In genomic region chr13:51805634-51806033, GRCm38 (mm10) we compare ENCODE assay signal across 13 mouse cellular contexts. TPM values are rescaled to one million over a fixed set of nuclear protein-coding genes. Genes with fewer than 3 reads are reported as not detected.
A peak's percentile ranks its signal among the peaks of the same experiment; 100 is the strongest.
DNase-seq lines count a peak whose midpoint lies in the region; ATAC-seq and TF ChIP-seq lines count a peak whose summit lies in the region.
"Had no signal": no experiment of that assay in that cellular context is flagged by ENCODE, and none has a peak within 500 bp of the region (broad histone marks: within the 10 kb centered on the region; RNA-seq: fewer than 3 reads in every experiment).

No protein-coding gene starts in this region.

- ATAC-seq in hindbrain, embryonic 15.5 days (ENCODE audit: low FRiP score, low read depth) = no peak
- ATAC-seq in hindbrain, embryonic 12.5 days (ENCODE audit: low FRiP score) = no peak
- ATAC-seq in forebrain, embryonic 15.5 days (replicated peaks) = peak; percentile 69
- no peak for ATAC-seq in activated CD4-positive, CD25-positive, alpha-beta regulatory T cell, adult 4 months

- H3K4me1 ChIP-seq in hindbrain, embryonic 15.5 days (replicated peaks) = peaks cover 28% of the 10 kb centered on the region
- peaks cover 11% of the 10 kb centered on the region for H3K4me1 ChIP-seq in hindbrain, embryonic 12.5 days
- H3K4me1 ChIP-seq in forebrain, embryonic 15.5 days = peaks cover 27% of the 10 kb centered on the region
- peaks cover 9% of the 10 kb centered on the region for H3K4me1 ChIP-seq in thymus, adult 2 months (replicated peaks; ENCODE audit: control insufficient read depth, insufficient read depth, low read length)

- H3K9ac ChIP-seq in hindbrain, embryonic 15.5 days = no peak overlapping the region
- H3K9ac ChIP-seq in hindbrain, embryonic 12.5 days = no peak overlapping the region
- no peak overlapping the region for H3K9ac ChIP-seq in forebrain, embryonic 15.5 days (replicated peaks)
- H3K9ac ChIP-seq: liver, embryonic 14.5 days had no signal

- no peak for TF ChIP-seq POLR2A in thymus, adult 2 months (IDR thresholded peaks at IDR 0.05; ENCODE audit: control insufficient read depth, extremely low read depth, insufficient read depth, low read length, poor library complexity)

- H3K9me3 ChIP-seq in hindbrain, embryonic 15.5 days = no peaks in the 10 kb centered on the region
- no peaks in the 10 kb centered on the region for H3K9me3 ChIP-seq in hindbrain, embryonic 12.5 days (replicated peaks)
- no peaks in the 10 kb centered on the region for H3K9me3 ChIP-seq in forebrain, embryonic 15.5 days

- 51% methylated on average over 4 of the region's 4 CpGs for WGBS in hindbrain, embryonic 15.5 days
- WGBS in hindbrain, embryonic 12.5 days = 62% methylated on average over 4 of the region's 4 CpGs
- 46% methylated on average over 4 of the region's 4 CpGs for WGBS in forebrain, embryonic 15.5 days
- 79% methylated on average over 4 of the region's 4 CpGs for WGBS in thymus, adult 2 months

- H3K27ac ChIP-seq in hindbrain, embryonic 15.5 days (replicated peaks) = peak overlapping the region; percentile 74
- H3K27ac ChIP-seq in hindbrain, embryonic 12.5 days = no peak overlapping the region
- H3K27ac ChIP-seq in forebrain, embryonic 15.5 days (replicated peaks) = peak overlapping the region; percentile 88
- H3K27ac ChIP-seq in thymus, adult 2 months (ENCODE audit: control insufficient read depth, insufficient read depth, low read length) = no peak overlapping the region
- H3K27ac ChIP-seq: liver, embryonic 14.5 days; stomach, postnatal 0 days had no signal

- no peak overlapping the region for H3K4me3 ChIP-seq in hindbrain, embryonic 15.5 days
- no peak overlapping the region for H3K4me3 ChIP-seq in hindbrain, embryonic 12.5 days
- H3K4me3 ChIP-seq in forebrain, embryonic 15.5 days = no peak overlapping the region
- H3K4me3 ChIP-seq in thymus, adult 2 months (ENCODE audit: control insufficient read depth, insufficient read depth, low read length) = no peak overlapping the region
- H3K4me3 ChIP-seq: erythroblast, embryonic 14.5 days had no signal

- no peaks in the 10 kb centered on the region for H3K36me3 ChIP-seq in hindbrain, embryonic 15.5 days
- H3K36me3 ChIP-seq in hindbrain, embryonic 12.5 days = no peaks in the 10 kb centered on the region
- H3K36me3 ChIP-seq in forebrain, embryonic 15.5 days = no peaks in the 10 kb centered on the region
- H3K36me3 ChIP-seq in thymus, adult 2 months (ENCODE audit: control insufficient read depth, insufficient read depth, low read length) = no peaks in the 10 kb centered on the region

- H3K27me3 ChIP-seq in hindbrain, embryonic 15.5 days = no peaks in the 10 kb centered on the region
- no peaks in the 10 kb centered on the region for H3K27me3 ChIP-seq in hindbrain, embryonic 12.5 days
- no peaks in the 10 kb centered on the region for H3K27me3 ChIP-seq in forebrain, embryonic 15.5 days
- no peaks in the 10 kb centered on the region for H3K27me3 ChIP-seq in thymus, adult 2 months (ENCODE audit: control insufficient read depth, insufficient read depth, low read length)

- no peak for TF ChIP-seq CTCF in thymus, adult 2 months (IDR thresholded peaks at IDR 0.05; ENCODE audit: borderline replicate concordance, control insufficient read depth, extremely low read depth, insufficient read depth, low read length, poor library complexity)

- peak; percentile 75 for DNase-seq in cerebellum, adult 11 months
- peak; percentile 41 to 54 for DNase-seq in layer of hippocampus, postnatal 36 days
- no peak for DNase-seq in thymus, adult 2 months
- no peak for DNase-seq in right cerebral cortex, adult 18-20 months
- DNase-seq: gastrocnemius, postnatal 36 days; kidney, adult 11 months had no signal

- no peak overlapping the region for H3K4me2 ChIP-seq in hindbrain, embryonic 15.5 days
- no peak overlapping the region for H3K4me2 ChIP-seq in hindbrain, embryonic 12.5 days (replicated peaks)
- H3K4me2 ChIP-seq in forebrain, embryonic 15.5 days (replicated peaks) = no peak overlapping the region

RNA-seq across cellular contexts. Expression of gene Sema4d, which starts 12.1 kb away (rescaled TPM):
- polyA plus RNA-seq in hindbrain, embryonic 15.5 days (2015; fragmentation: Nextera tagmentation; extraction: Ambion mirVana) = 14.3 and 14.8 TPM in 2 replicates
- polyA plus RNA-seq in hindbrain, embryonic 12.5 days (2016; fragmentation: Nextera tagmentation; extraction: Ambion mirVana) = 7.2 and 7.7 TPM in 2 replicates
- 18.7 and 20.7 TPM in 2 replicates for polyA plus RNA-seq in forebrain, embryonic 15.5 days (2015; fragmentation: Nextera tagmentation; extraction: Ambion mirVana)
- 100 to 1,000 TPM in 1 of 2 experiments, 10 to 100 TPM in 1; 96.5 to 108 TPM for total RNA-seq in layer of hippocampus, postnatal 36 days (2021)
- 100 to 1,000 TPM; 127 to 150 TPM for polyA plus RNA-seq in activated CD4-positive, CD25-positive, alpha-beta regulatory T cell, adult 4 months (2017; shearing (Covaris generic))
- polyA plus RNA-seq in thymus, adult 2 months (2012; rRNA removed) = 156 and 182 TPM in 2 replicates

RNA-seq across cellular contexts. Expression of gene Gadd45g, which starts 40.8 kb away (rescaled TPM):
- polyA plus RNA-seq in hindbrain, embryonic 15.5 days (2015; fragmentation: Nextera tagmentation; extraction: Ambion mirVana) = 57.9 and 89.0 TPM in 2 replicates
- 163 and 181 TPM in 2 replicates for polyA plus RNA-seq in hindbrain, embryonic 12.5 days (2016; fragmentation: Nextera tagmentation; extraction: Ambion mirVana)
- 145 and 167 TPM in 2 replicates for polyA plus RNA-seq in forebrain, embryonic 15.5 days (2015; fragmentation: Nextera tagmentation; extraction: Ambion mirVana)
- 10 to 100 TPM; 19.9 to 22.3 TPM for total RNA-seq in layer of hippocampus, postnatal 36 days (2021)
- 10 to 100 TPM; 19.4 to 27.4 TPM for polyA plus RNA-seq in activated CD4-positive, CD25-positive, alpha-beta regulatory T cell, adult 4 months (2017; shearing (Covaris generic))
- 15.0 and 16.2 TPM in 2 replicates for polyA plus RNA-seq in thymus, adult 2 months (2012; rRNA removed)

Comparison
In these comparisons a context has a peak if more than half of its experiments do, and no peak if none do; other contexts are left out.
1. H3K27ac ChIP-seq: peak in hindbrain, embryonic 15.5 days (single experiment) and forebrain, embryonic 15.5 days (single experiment); none in hindbrain, embryonic 12.5 days (single experiment) and thymus, adult 2 months (single experiment).
2. DNase-seq: peak in cerebellum, adult 11 months (single experiment) and layer of hippocampus, postnatal 36 days (2 of 2); none in thymus, adult 2 months (single experiment) and right cerebral cortex, adult 18-20 months (single experiment).